Mouse (Mus musculus) lung, embryonic 15.5 days (tissue): ENCODE measurements around the gene Ap2m1. TPM values are rescaled to one million over a fixed set of nuclear protein-coding genes. Genes with fewer than 3 reads are reported as not detected.
"Not testable (repeated sequence)": the region's sequence is repeated elsewhere in the genome, so short reads cannot be mapped to it uniquely, and the experiment has no call there.

Experiments
- ATAC-seq: fragments of 200-750 bp; cut with Nextera tagmentation; 2 replicates; pipeline ENCODE4 v1.8.0; 2017; ENCODE audit warnings: moderate number of reproducible peaks, borderline replicate concordance; ENCODE audit not compliant: low FRiP score, low TSS enrichment; ENCODE audit errors: extremely low read depth
- H3K27ac ChIP-seq: fragments of 300-500 bp; sonication (generic); 2 replicates; pipeline ENCODE4 v1.5.1; 2015; ENCODE audit warnings: moderate library complexity, mild to moderate bottlenecking, inconsistent platforms
- H3K27me3 ChIP-seq: fragments of 300-500 bp; sonication (generic); 2 replicates; pipeline ENCODE4 v1.6.1; 2015; ENCODE audit warnings: inconsistent platforms
- H3K36me3 ChIP-seq: fragments of 300-500 bp; sonication (generic); 2 replicates; pipeline ENCODE4 v1.6.1; 2015; ENCODE audit warnings: inconsistent platforms
- H3K4me1 ChIP-seq: fragments of 300-500 bp; sonication (generic); 2 replicates; pipeline ENCODE4 v1.6.1; 2015; ENCODE audit warnings: inconsistent platforms
- H3K4me2 ChIP-seq: fragments of 300-500 bp; sonication (generic); 2 replicates; pipeline ENCODE4 v1.6.1; 2015; ENCODE audit warnings: inconsistent platforms, mild to moderate bottlenecking, moderate library complexity
- H3K4me3 ChIP-seq: fragments of 300-500 bp; sonication (generic); 2 replicates; pipeline ENCODE4 v1.5.1; 2015; ENCODE audit warnings: mild to moderate bottlenecking, inconsistent platforms
- H3K9ac ChIP-seq: fragments of 300-500 bp; sonication (generic); 2 replicates; pipeline ENCODE4 v1.6.1; 2015; ENCODE audit warnings: inconsistent platforms
- H3K9me3 ChIP-seq: fragments of 300-500 bp; sonication (generic); 2 replicates; pipeline ENCODE4 v1.6.1; 2016; ENCODE audit warnings: inconsistent platforms
- WGBS: fragments of 180-500 bp; shearing (Covaris S2); methylation state at CpG from one replicate; pipeline ENCODE4 v1.1.7; 2015; 5-methylcytosine and 5-hydroxymethylcytosine counted together
- polyA plus RNA-seq: library from polyadenylated mRNA; unstranded; fragments of >200 nt; fragmentation: Nextera tagmentation; extraction: Ambion mirVana; gene quantifications from 2 replicates; pipeline ENCODE4 v1.2.1, GENCODE M21; 2015

Gene Ap2m1
- polyA plus RNA-seq: 615 and 636 TPM in 2 replicates

DNA sequence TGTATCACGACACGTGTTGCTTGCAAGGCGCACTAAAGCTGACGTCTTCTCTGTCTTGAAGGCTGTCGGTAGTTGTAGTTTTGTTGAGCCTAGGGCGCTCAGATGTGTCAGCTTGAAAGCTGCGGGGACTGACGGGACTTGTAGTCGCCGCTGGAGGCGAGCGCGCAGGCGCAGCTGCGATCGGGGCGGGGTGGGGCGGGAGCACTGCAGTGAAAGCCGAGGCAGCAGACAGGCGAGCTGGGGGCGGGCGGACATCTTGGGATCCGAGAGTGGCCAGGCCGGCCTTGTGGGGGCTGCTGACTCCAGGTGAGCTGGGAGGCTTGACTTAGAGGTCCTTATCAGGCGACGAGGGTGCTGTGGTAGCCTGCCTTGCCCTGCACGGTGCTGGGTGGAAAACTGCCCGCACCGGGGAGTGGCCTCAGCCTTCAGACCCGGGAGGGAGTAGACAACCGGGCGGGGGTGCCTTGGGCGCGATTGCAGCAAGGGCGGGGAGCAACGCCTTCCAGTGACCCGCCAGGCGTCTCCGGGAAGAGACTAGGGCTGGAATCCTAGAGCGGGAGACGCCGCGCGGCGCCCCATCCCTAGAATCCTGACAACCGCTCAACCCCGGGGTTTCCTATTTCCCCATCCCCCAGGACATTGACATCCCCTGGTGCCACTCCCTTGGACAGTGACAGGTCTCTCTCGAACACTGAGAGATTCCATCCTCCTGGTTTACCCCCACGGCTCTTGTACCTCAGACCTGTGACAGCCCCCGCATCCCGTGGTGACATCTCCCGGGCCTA is at the start of gene Ap2m1:
TSS of gene Ap2m1 (plus strand) at position 183 of the 785 bp plus-strand sequence.
- peaks cover 46% of the 10 kb centered on the region for H3K36me3 ChIP-seq
- peak; percentile 97 for ATAC-seq
- no peaks in the 10 kb centered on the region for H3K27me3 ChIP-seq
- peak within 1 kb of the TSS; percentile 66 for H3K4me2 ChIP-seq
- H3K27ac ChIP-seq: peak within 1 kb of the TSS; percentile 82
- H3K4me1 ChIP-seq: peaks cover 18% of the 10 kb centered on the region
- H3K4me3 ChIP-seq: peak within 1 kb of the TSS; percentile 76
- under 1% methylated on average over 51 of the region's 52 CpGs for WGBS
- H3K9ac ChIP-seq: peak within 1 kb of the TSS; percentile 93
- H3K9me3 ChIP-seq: no peaks in the 10 kb centered on the region

DNA sequence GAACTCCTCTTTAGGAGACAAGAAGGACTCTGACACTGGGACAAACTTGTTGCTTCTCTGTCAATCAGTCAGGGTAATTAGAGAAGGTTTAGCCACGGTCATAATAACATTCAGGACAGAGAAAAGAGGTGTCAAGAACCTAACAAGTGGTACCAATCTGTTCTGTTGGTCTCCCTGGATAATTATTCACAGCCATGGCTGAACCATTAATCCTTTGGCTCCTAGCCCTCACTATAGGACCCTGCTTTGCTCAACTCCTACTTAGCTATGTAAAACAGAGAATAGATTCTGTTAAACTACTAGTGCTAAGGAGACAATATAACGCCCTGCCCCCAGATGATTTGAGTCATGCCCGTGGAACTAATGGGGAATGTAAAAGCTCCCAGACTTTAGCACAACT is 49.2 kb upstream of the Ap2m1 start:
- no peaks in the 10 kb centered on the region for H3K9me3 ChIP-seq
- no peak for ATAC-seq
- 68% methylated on average over 3 of the region's 3 CpGs for WGBS

DNA sequence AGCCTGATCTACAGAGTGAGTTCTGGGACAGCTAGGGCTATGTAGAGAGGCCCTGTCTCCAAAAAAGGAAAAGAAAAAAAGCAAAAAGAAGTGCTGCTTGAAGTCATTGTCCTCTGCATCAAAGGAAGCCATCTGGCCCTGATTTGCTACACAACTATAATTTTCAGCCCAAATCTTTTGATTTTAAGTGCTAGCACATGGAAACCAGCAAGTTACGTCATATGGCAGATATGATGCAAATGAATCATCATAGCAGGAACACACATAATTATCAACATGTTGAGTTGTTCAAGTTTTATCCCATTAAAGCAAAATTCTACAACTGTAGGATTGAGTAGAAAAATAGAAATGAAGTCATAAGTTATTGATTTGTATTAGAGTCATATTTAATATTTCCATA is 47.1 kb upstream of the Ap2m1 start:
- no peak for ATAC-seq
- H3K4me1 ChIP-seq: no peaks in the 10 kb centered on the region
- no peaks in the 10 kb centered on the region for H3K27me3 ChIP-seq
- H3K4me2 ChIP-seq: no peak overlapping the region
- no peak overlapping the region for H3K4me3 ChIP-seq
- H3K27ac ChIP-seq: no peak overlapping the region
- WGBS: 73% methylated on average over 1 of the region's 1 CpGs
- no peak overlapping the region for H3K9ac ChIP-seq
- no peaks in the 10 kb centered on the region for H3K36me3 ChIP-seq
- H3K9me3 ChIP-seq: no peaks in the 10 kb centered on the region

More for the DNA sequence above, 49.2 kb upstream of the Ap2m1 start:
- no peak overlapping the region for H3K4me2 ChIP-seq
- no peaks in the 10 kb centered on the region for H3K36me3 ChIP-seq
- H3K27me3 ChIP-seq: no peaks in the 10 kb centered on the region
- no peak overlapping the region for H3K27ac ChIP-seq
- no peaks in the 10 kb centered on the region for H3K4me1 ChIP-seq
- H3K9ac ChIP-seq: no peak overlapping the region
- H3K4me3 ChIP-seq: no peak overlapping the region

DNA sequence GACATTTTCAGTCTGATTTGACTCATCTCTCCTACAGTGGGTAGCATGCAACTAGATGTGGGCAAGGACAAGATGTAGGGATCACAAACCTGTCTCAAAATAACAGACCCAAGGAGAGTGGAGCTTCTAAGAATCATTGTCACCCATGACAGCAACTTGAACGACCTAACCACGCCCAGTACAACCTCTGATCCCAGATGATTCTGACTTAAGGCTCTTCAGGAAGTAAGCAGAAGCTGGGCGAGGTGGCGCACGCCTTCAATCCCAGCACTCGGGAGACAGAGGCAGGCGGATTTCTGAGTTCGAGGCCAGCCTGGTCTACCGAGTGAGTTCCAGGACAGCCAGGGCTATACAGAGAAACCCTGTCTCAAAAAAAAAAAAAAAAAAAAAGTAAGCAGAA is 46.5 kb upstream of the Ap2m1 start:
- not testable (repeated sequence) for H3K27ac ChIP-seq, H3K9me3 ChIP-seq, H3K9ac ChIP-seq, H3K27me3 ChIP-seq, ATAC-seq, H3K4me2 ChIP-seq, H3K4me1 ChIP-seq, H3K36me3 ChIP-seq, H3K4me3 ChIP-seq
- 80% methylated on average over 9 of the region's 9 CpGs for WGBS

DNA sequence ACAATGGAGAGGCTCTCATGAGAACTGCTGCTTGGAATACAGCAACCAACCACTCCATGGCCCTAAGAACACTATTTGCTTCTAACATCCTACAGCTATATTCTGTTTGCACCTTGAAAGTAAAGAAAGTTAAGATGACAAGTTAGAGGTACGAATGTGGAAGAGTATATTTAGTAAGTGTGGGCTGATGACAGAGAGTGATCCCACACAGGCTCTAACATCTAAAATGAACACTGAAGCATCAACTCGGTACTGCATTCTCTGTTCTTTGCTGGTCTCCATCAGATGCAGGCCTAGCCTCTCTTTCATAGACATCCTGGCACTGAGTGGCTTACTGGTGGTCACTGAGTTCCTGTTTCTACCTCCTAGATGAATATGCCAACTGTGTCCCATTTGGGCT is 46.0 kb upstream of the Ap2m1 start:
- no peaks in the 10 kb centered on the region for H3K27me3 ChIP-seq
- WGBS: 73% methylated on average over 2 of the region's 2 CpGs
- no peak overlapping the region for H3K9ac ChIP-seq
- no peaks in the 10 kb centered on the region for H3K9me3 ChIP-seq
- H3K36me3 ChIP-seq: no peaks in the 10 kb centered on the region
- H3K27ac ChIP-seq: no peak overlapping the region
- no peak overlapping the region for H3K4me2 ChIP-seq
- H3K4me3 ChIP-seq: no peak overlapping the region
- no peaks in the 10 kb centered on the region for H3K4me1 ChIP-seq
- ATAC-seq: no peak

DNA sequence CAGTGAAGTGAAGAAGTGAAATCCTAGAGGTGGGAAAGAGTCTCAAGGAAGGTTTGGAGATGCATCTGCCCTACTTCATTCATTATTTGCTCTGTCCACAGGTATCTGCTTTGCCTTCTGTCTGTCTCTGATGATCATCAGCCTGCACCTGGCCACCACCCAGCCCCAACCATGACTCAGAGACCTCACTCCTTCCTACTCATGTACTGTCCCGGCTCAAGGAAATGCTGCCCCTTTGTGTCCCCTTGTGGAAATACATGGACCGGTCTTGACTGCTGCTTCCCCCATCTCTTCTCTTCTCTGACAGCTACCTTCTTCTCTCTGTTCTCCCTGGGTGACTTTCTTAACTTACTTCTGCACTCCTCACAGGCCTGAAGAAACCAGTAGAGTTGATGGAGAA is 44.7 kb upstream of the Ap2m1 start:
- Histone ChIP-seq H3K27ac (no peak overlapping the region), H3K9me3 (no peaks in the 10 kb centered on the region), H3K9ac (no peak overlapping the region), H3K4me3 (no peak overlapping the region), H3K4me2 (no peak overlapping the region), H3K27me3 (no peaks in the 10 kb centered on the region), H3K36me3 (no peaks in the 10 kb centered on the region), H3K4me1 (no peaks in the 10 kb centered on the region)
- 50% methylated on average over 2 of the region's 2 CpGs for WGBS
- no peak for ATAC-seq

DNA sequence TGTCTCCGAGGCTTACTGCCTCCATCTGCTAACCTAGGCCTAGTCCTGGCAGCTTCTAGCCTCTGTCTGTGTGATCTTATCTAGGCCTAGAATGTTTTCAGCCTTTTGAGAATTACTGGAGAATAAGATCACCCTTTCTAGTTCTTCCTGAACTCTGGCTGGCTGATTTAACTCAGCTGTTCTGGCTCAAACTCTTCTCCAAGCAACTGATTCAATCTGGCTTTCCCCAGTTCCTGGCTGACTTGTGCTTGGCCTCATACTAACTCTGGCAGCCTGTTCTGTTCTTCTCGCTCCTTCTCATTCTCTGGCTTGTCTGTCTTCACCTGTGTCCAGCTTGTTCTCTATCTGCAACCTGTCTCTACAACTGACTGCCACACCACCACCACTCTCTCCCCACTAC is 44.0 kb upstream of the Ap2m1 start:
- 57% methylated on average over 2 of the region's 2 CpGs for WGBS
- no peak for ATAC-seq
- no peak overlapping the region for H3K27ac ChIP-seq
- H3K9me3 ChIP-seq: no peaks in the 10 kb centered on the region
- no peak overlapping the region for H3K4me2 ChIP-seq
- H3K36me3 ChIP-seq: no peaks in the 10 kb centered on the region
- no peaks in the 10 kb centered on the region for H3K4me1 ChIP-seq
- H3K4me3 ChIP-seq: no peak overlapping the region
- H3K9ac ChIP-seq: no peak overlapping the region
- no peaks in the 10 kb centered on the region for H3K27me3 ChIP-seq

DNA sequence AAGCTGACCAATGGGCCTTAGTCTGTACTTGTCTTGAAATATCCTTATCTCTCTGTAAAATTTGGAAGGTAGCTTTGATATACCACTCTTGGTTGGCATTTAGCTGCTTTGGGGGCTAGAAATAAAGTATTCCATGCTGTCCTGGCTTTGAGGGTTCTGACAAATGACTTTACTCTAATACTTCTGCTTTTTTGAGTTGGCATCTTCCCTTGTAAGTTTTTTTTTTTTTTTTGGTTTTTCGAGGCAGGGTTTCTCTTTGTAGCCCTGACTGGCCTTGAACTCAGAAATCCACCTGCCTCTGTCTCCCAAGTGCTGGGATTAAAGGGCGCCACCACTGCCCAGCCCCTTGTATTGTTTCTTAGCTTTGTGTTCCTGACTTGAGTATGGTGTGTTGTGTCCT is 41.8 kb upstream of the Ap2m1 start:
- Histone ChIP-seq H3K9me3 (no peaks in the 10 kb centered on the region), H3K27me3 (no peaks in the 10 kb centered on the region)
- ATAC-seq: no peak

DNA sequence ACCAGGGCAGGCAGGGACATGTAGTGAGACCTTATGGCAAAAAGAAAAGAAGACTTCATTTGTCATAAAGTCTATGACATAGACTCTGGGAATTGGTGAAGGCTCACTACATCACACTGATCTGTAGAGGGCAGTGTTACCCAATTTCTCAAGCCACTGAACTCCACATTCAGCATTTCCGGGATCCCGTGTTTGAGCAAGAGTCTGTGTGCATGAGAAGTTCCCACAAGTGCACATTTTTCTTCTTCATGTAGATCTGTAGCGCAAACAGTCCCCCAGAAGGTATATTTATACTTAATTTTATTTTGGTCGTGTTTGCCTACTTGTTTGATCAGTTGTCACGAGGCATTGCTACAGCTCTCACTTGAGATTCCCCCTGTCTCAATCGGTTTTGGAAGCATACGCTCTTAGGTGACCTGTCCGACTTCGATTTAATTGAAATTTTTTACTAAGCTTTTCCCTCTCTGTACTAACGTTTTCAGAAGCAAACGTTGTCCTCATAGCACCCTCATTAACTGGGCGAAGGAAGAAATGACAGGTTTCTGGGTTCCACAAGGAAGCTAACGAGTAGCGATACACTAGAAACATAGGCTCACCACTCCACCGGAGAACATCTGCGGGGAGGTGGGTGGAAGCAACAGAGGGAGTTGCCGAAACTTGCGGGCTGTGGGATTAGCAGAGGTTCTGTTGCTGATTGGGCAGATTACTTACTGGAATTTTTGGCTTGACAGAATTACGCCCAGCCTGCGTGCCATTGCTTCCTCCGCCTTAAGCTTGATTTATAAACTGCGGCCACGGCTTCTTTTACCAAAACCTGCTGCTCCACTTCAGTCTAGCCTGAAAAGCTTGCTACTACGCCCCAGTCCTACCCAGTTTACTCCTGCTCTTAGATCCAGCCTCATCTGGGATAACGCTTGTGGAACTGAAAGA is 38.3 kb upstream of the Ap2m1 start:
- H3K9me3 ChIP-seq: no peaks in the 10 kb centered on the region
- peak overlapping the region; percentile 37; the same call in 1 of the 2 replicates for H3K9ac ChIP-seq
- H3K4me2 ChIP-seq: peak overlapping the region; percentile 67
- H3K27me3 ChIP-seq: no peaks in the 10 kb centered on the region
- WGBS: 16% methylated on average over 25 of the region's 25 CpGs
- ATAC-seq: peak; percentile 36; the same call in 1 of the 2 replicates
- H3K36me3 ChIP-seq: peaks cover 10% of the 10 kb centered on the region
- H3K4me3 ChIP-seq: peak overlapping the region; percentile 40
- H3K4me1 ChIP-seq: peaks cover 18% of the 10 kb centered on the region
- H3K27ac ChIP-seq: peak overlapping the region; percentile 41; the same call in 1 of the 2 replicates

More for the DNA sequence above, 41.8 kb upstream of the Ap2m1 start:
- Histone ChIP-seq H3K4me1 (peaks cover 7% of the 10 kb centered on the region; the same call in 1 of the 2 replicates), H3K27ac (no peak overlapping the region), H3K36me3 (no peaks in the 10 kb centered on the region), H3K4me3 (no peak overlapping the region), H3K4me2 (no peak overlapping the region), H3K9ac (no peak overlapping the region)
- WGBS: 59% methylated on average over 2 of the region's 2 CpGs

DNA sequence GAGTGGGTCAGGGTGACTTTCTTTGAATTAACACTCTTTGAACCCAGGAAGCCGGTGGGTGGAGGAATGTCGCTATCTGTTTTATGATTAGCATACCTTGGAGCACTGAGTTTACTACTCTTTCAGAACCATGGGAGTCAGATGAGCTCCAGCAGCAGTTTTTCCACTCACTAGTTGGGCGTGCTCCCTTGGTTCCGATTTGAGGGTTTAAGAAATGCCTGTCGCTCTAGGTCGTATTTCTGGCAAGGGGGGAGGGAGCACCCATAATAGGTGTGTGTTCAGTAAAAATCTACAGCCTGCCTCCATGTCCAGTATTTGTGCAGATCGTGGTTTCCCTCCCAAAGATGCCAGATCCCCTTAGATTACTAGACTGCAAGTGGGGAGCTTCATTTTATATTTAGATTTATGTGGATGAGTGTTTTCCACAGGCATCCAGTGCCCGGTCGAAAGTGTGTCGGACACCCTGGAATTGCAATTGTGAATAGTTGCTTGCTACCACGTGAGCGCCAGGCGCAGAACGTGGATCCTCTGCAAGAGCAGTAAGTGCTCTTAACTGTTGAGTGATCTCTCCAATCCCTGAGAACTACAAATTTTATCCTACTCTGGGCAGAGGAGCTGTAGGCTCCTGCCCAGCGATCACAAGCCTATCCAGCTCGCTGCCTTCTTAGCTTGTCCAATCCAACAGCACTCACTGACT is 37.1 kb upstream of the Ap2m1 start:
- peaks cover 18% of the 10 kb centered on the region for H3K4me1 ChIP-seq
- ATAC-seq: no peak
- peak overlapping the region; percentile 80 for H3K27ac ChIP-seq
- no peaks in the 10 kb centered on the region for H3K27me3 ChIP-seq
- H3K36me3 ChIP-seq: peaks cover 22% of the 10 kb centered on the region
- H3K9me3 ChIP-seq: no peaks in the 10 kb centered on the region
- 11% methylated on average over 16 of the region's 16 CpGs for WGBS
- H3K9ac ChIP-seq: peak overlapping the region; percentile 79
- peak overlapping the region; percentile 72 for H3K4me3 ChIP-seq
- H3K4me2 ChIP-seq: peak overlapping the region; percentile 87

DNA sequence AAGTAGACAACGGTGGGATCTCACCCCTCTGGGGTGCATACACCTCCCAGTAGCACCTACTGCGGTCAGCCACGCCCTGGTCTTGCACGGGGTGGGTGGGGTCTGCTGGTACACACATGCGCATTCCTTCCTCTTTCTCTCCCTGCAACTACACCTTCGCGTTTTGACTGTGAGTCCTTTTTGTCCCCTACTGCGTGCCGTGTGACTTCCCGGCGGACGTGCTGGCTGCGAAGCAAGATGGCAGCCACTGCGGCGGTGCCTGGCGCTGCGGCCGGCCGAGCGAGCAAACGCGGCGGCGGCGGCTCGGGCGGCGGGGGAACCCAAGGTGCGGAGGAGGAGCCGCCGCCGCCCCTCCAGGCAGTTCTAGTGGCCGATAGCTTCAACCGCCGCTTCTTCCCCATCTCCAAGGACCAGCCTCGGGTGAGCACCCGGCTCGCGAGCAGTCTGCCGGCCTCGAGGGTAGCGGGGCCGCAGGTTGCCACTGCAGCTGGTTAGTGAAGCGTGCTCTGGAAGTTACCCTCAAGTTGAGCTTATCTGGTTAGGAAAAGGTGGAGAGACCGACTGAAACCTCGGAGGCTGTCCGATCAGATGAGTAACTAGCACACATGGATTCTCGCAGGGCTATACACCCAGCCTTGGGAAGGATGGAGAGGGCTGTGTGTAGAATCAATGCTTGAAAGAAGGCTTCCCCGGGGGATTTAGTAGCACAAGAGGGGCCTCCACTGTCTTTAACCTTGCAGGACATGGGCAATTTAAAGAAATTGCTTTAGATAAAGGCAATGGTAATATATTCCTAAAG is 36.4 kb upstream of the Ap2m1 start, which contains the start of gene Eif2b5:
TSS of gene Eif2b5 (plus strand) at position 141 of the 799 bp plus-strand sequence.
- Histone ChIP-seq H3K36me3 (peaks cover 29% of the 10 kb centered on the region), H3K4me1 (peaks cover 18% of the 10 kb centered on the region), H3K27me3 (no peaks in the 10 kb centered on the region), H3K4me3 (peak within 1 kb of the TSS; percentile 72), H3K9ac (peak within 1 kb of the TSS; percentile 79), H3K27ac (peak within 1 kb of the TSS; percentile 80), H3K9me3 (no peaks in the 10 kb centered on the region), H3K4me2 (peak within 1 kb of the TSS; percentile 87)
- WGBS: under 1% methylated on average over 49 of the region's 49 CpGs
- peak; percentile 93 for ATAC-seq
